Mouse (Mus musculus) lung, adult 2 months (tissue): ENCODE measurements at regions not wholly inside any gene's neighbourhood (a gene's known extent, or its start where the extent isn't known, plus 50 kb on each side); places are given as distances from the start of the nearest gene placed in this dataset.

ENCODE experiments used
- DNase-seq: peaks from one replicate; pipeline ENCODE4 v3.0.0; 2022
- H3K4me1 ChIP-seq: fragments of 200-500 bp; 2 replicates; pipeline ENCODE4 v1.6.1; 2011; ENCODE audit warnings: low read length; ENCODE audit not compliant: control insufficient read depth, insufficient read depth
- H3K4me3 ChIP-seq: fragments of 200-500 bp; replicated peaks from 2 replicates; pipeline ENCODE3; 2011; ENCODE audit warnings: low read depth, mild to moderate bottlenecking, control low read depth, low read length; ENCODE audit errors: extremely low read depth
- CTCF ChIP-seq: fragments of 200-500 bp; IDR thresholded peaks from 2 replicates; pipeline ENCODE4 v1.5.1; 2011; ENCODE audit warnings: mild to moderate bottlenecking, low read length, control low read depth; ENCODE audit not compliant: insufficient read depth
- POLR2A ChIP-seq: fragments of 200-500 bp; IDR thresholded peaks from 2 replicates; pipeline ENCODE4 v1.6.1; 2011; ENCODE audit warnings: low read depth, mild to moderate bottlenecking, control low read depth, low read length, borderline replicate concordance; ENCODE audit errors: extremely low read depth
- WGBS: fragments of 180-500 bp; shearing (Covaris S2); methylation state at CpG from one replicate; pipeline ENCODE4 v1.1.7; 2018; 5-methylcytosine and 5-hydroxymethylcytosine counted together

GRCm38 (mm10) chr1:61293106-61293505 lies 315.4 kb downstream of the Icos start:
- no peak for TF ChIP-seq CTCF
- no peak for TF ChIP-seq POLR2A
- Histone ChIP-seq H3K4me3 (no peak overlapping the region), H3K4me1 (no peaks in the 10 kb centered on the region)
- no peak for DNase-seq
- 59% methylated on average over 5 of the region's 5 CpGs for WGBS

- TF ChIP-seq CTCF (no peak), POLR2A (no peak)
- no peaks in the 10 kb centered on the region for H3K4me1 ChIP-seq
- 80% methylated on average over 3 of the region's 3 CpGs for WGBS
- no peak overlapping the region for H3K4me3 ChIP-seq
- DNase-seq: no peak
Measured at GRCm38 (mm10) chr1:61295219-61295618, 317.5 kb downstream of the Icos start.

DNA sequence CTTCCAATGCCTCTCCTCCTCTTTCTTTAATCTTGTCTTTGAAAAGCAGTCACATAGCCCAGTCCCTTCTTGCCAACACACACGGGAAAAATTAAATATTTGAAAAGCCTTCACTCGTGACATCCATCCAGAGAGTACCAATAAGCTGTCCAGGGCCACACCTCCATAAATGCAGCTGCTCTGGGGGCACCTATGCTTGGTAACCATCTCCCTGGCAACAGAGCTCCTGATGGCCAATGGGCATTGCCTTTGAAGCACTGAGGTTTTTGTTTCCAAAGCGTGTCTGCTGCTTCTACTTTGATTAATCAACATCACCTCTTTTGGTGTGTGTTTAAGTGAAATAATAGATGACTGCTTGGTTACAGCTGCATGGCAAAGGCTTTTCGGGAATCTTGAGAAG lies 319.1 kb downstream of the Icos start:
- no peak for TF ChIP-seq CTCF
- no peak for TF ChIP-seq POLR2A
- no peaks in the 10 kb centered on the region for H3K4me1 ChIP-seq
- no peak for DNase-seq
- WGBS: 68% methylated on average over 4 of the region's 4 CpGs
- H3K4me3 ChIP-seq: no peak overlapping the region

GRCm38 (mm10) chr1:61297361-61297760 lies 319.6 kb downstream of the Icos start:
- WGBS: 83% methylated on average over 3 of the region's 3 CpGs
- DNase-seq: no peak
- no peaks in the 10 kb centered on the region for H3K4me1 ChIP-seq
- no peak overlapping the region for H3K4me3 ChIP-seq
- TF ChIP-seq POLR2A (no peak), CTCF (no peak)

DNA sequence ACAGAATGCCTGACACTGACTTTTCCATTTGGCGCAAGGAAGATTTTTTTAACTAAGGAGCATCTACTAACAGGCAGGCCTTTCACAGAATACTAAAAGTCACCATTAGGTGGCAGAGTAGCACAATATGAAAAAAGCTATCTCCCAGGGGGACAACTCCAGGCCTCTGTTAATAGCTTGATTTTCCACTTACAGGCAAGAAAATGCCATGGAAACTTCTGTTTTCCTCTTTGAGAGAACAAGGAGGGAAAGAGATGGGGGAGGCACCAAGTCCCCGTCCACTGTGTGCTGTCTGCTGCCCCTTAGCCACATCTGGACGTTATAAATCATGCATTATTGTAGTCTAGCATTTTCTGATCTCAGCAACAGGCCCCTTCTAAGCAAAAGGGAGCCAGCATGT lies 320.3 kb downstream of the Icos start:
- WGBS: 31% methylated on average over 3 of the region's 3 CpGs
- DNase-seq: no peak
- H3K4me1 ChIP-seq: no peaks in the 10 kb centered on the region
- peak; percentile 30; the same call in 1 of the 2 replicates for TF ChIP-seq CTCF
- no peak for TF ChIP-seq POLR2A
- no peak overlapping the region for H3K4me3 ChIP-seq

DNA sequence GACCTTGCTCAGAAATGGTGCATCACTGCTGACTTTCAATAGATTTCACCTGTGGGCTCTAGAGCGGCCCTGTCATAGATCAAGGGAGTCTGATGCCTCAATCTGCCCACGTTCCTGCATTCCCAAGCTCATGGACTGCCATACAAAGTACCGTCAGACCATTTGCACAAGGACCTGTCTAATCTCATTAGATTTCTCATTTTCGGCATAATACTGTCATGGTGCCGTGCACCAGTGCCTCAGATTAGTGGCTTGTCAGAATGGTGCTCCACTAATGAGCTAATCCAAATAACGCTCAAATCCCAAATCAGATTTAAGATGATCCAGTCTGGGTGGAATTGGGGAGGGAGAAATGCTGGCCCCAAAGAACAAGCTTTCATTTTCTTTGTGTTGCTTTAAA lies 321.1 kb downstream of the Icos start:
- Histone ChIP-seq H3K4me1 (no peaks in the 10 kb centered on the region), H3K4me3 (no peak overlapping the region)
- no peak for DNase-seq
- TF ChIP-seq CTCF: no peak
- no peak for TF ChIP-seq POLR2A
- WGBS: 93% methylated on average over 6 of the region's 6 CpGs

- H3K4me3 ChIP-seq: no peak overlapping the region
- no peaks in the 10 kb centered on the region for H3K4me1 ChIP-seq
- WGBS: 69% methylated on average over 4 of the region's 4 CpGs
- TF ChIP-seq POLR2A: no peak
- no peak for TF ChIP-seq CTCF
- DNase-seq: no peak
Measured at GRCm38 (mm10) chr1:61300491-61300890, 322.8 kb downstream of the Icos start.

DNA sequence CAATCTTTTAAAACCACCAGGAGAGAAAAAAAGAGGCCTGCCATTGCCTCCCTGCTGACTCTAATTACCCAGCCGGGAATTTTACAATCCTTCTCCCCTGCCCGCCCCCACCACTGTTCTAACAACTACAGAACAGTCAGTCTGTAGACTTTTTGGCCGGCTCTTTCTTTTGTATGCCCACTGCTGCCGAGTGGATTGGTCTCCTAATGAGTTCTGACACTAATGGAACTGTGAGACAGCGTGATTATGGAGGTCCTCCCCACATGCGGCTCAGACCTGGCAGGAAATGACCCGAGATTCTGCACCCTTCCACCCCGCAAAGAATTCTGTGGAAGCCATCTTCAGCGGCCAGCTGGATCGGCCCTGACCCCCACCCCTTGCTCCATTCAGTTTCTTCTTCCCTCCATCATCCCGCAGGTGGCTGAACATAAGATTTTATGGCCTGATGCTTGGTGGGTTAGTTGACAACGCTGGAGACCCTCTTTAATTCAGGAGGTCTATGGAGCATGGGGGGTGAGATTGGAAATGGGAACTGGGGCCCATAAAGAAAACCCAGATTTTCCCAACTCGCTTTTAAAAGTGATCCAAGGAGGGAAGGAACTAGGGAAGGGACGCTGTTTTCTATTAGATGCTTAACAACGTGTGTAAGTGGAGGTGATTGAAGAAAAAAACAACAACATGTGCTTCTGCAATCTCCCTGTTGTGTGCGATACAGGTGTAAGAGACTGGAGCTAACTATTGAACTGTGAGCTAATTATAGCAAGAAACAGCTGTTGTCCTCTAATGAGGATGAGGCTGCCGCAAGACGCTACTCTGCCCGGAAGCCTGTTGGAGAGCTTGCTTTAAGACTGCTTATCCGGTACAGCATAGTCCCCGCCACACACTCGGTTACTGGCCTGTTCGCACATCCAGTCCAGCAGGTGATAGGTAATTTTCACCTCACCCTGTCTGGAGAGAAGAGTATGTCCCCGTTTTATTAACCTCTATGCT lies 323.6 kb downstream of the Icos start:
- DNase-seq: no peak
- no peak overlapping the region for H3K4me3 ChIP-seq
- no peaks in the 10 kb centered on the region for H3K4me1 ChIP-seq
- TF ChIP-seq CTCF (no peak), POLR2A (no peak)
- 74% methylated on average over 24 of the region's 24 CpGs for WGBS

DNA sequence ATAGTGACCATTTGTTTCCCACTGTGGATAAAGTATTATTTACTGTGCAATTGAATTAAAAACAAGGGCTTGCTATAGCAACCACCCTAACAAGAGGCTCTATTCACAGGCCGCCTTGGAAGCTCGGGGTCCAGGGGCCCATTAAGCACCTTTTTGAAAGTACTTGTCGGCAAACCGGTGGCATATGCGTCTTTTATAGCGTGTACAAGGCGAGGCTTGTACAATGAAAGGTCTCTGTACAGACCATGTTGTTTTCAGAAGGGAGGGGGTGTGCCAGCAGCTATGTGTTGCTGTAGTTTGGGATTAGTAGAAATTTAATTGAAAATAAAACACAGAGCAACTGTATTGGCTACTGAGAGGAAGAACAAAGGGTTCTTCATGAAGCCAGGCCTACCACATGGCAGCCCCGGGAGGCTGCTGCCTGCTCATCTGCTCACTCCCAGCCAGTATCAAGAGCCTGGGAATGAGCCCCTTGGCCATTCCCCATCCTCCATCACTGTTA lies 324.9 kb downstream of the Icos start:
- 79% methylated on average over 8 of the region's 8 CpGs for WGBS
- H3K4me3 ChIP-seq: no peak overlapping the region
- H3K4me1 ChIP-seq: no peaks in the 10 kb centered on the region

DNA sequence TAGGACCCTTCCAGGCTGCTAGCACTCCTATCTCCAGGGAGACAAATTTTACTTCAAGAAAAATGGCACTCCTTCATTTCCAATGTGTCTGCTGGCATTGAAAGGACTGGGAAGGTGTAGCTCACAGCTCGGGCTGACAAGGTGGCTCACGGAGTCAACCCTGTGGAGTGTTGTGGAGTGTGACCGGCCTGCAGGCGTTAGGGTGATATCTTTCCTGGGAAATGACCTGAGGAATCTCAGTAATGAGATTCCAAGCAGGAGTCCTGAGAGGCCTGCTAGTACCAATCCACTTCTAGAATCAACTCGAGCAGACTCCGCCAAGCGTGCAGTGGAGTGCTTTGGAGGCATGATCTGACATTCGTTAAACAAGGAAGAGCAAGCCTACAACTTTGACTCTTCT lies 328.6 kb downstream of the Icos start:
- H3K4me3 ChIP-seq: no peak overlapping the region
- no peak for TF ChIP-seq POLR2A
- TF ChIP-seq CTCF: no peak
- DNase-seq: no peak
- WGBS: 79% methylated on average over 8 of the region's 8 CpGs
- H3K4me1 ChIP-seq: peaks cover 5% of the 10 kb centered on the region; the same call in 1 of the 2 replicates

More for the DNA sequence above, 324.9 kb downstream of the Icos start:
- no peak for DNase-seq
- TF ChIP-seq POLR2A (no peak), CTCF (no peak)
